ENCODE assay signal across 25 mouse cellular contexts in the genomic region with DNA sequence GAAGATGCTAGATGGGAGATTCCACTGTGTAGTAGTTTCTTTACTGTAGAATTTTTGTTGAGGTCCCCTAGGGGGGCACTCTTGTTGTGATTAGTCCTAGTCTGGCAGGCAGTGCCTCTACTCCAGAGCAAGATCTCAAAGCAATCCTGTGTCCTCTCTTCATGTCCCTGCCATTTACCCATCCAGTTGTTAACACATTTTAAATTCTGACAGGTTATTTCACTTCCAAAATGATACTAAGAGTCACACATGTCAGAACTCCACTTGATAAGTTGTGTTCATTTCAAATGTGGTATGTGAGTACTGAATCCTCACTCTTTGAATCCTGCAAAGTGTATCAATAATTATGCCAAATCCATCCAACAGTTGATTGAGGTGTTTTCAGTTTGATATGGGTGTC.
DNase-seq lines count a peak whose midpoint lies in the region; ATAC-seq and TF ChIP-seq lines count a peak whose summit lies in the region.
"Had no signal": no experiment of that assay in that cellular context is flagged by ENCODE, and none has a peak within 500 bp of the region (broad histone marks: within the 10 kb centered on the region; RNA-seq: fewer than 3 reads in every experiment).

No protein-coding gene starts in this region.

- no peak overlapping the region for H3K4me3 ChIP-seq in forebrain, embryonic 10.5 days
- H3K4me3 ChIP-seq in forebrain, embryonic 11.5 days (ENCODE audit: low read depth, low read length): no peak overlapping the region
- H3K4me3 ChIP-seq in layer of hippocampus, adult 2 months: no peak overlapping the region
- no peak overlapping the region for H3K4me3 ChIP-seq in forebrain, embryonic 15.5 days
- H3K4me3 ChIP-seq: embryonic facial prominence, embryonic 12.5 days; embryonic facial prominence, embryonic 15.5 days; heart, adult 2 months; heart, embryonic 10.5 days; heart, embryonic 13.5 days; hindbrain, embryonic 12.5 days; intestine, embryonic 15.5 days had no signal

- H3K9me3 ChIP-seq in forebrain, embryonic 10.5 days: no peaks in the 10 kb centered on the region
- H3K9me3 ChIP-seq in forebrain, embryonic 11.5 days (ENCODE audit: control insufficient read depth, low read length): no peaks in the 10 kb centered on the region
- no peaks in the 10 kb centered on the region for H3K9me3 ChIP-seq in forebrain, embryonic 15.5 days
- H3K9me3 ChIP-seq: embryonic facial prominence, embryonic 12.5 days; embryonic facial prominence, embryonic 15.5 days; heart, embryonic 10.5 days; heart, embryonic 13.5 days; hindbrain, embryonic 12.5 days; intestine, embryonic 15.5 days had no signal

- DNase-seq in forebrain, embryonic 10.5 days (ENCODE audit: extremely low spot score, low spot score): no peak
- no peak for DNase-seq in forebrain, embryonic 11.5 days (ENCODE audit: low spot score)
- no peak for DNase-seq in layer of hippocampus, adult 2 months (ENCODE audit: low spot score in 2 of 2)
- no peak for DNase-seq in layer of hippocampus, postnatal 36 days
- DNase-seq in kidney, postnatal 25 days: no peak
- no peak for DNase-seq in neural tube, embryonic 10.5 days (ENCODE audit: extremely low spot score, low spot score)
- DNase-seq: adrenal gland, postnatal 10 days; adrenal gland, postnatal 36 days; cerebellum, adult 11 months; cerebellum, adult 2 months; cerebellum, adult 9-11 months; cerebellum, postnatal 25 days; gastrocnemius, postnatal 10 days; gastrocnemius, postnatal 36 days; heart, adult 2 months; heart, postnatal 14 days; heart, postnatal 4 days had no signal

- H3K36me3 ChIP-seq in forebrain, embryonic 10.5 days (replicated peaks): no peaks in the 10 kb centered on the region
- no peaks in the 10 kb centered on the region for H3K36me3 ChIP-seq in forebrain, embryonic 11.5 days (ENCODE audit: control insufficient read depth, insufficient read depth, low read length)
- no peaks in the 10 kb centered on the region for H3K36me3 ChIP-seq in forebrain, embryonic 15.5 days
- H3K36me3 ChIP-seq: embryonic facial prominence, embryonic 12.5 days; embryonic facial prominence, embryonic 15.5 days; heart, embryonic 10.5 days; heart, embryonic 13.5 days; hindbrain, embryonic 12.5 days; intestine, embryonic 15.5 days had no signal

- no peak for TF ChIP-seq CTCF in layer of hippocampus, adult 2 months (conservative IDR thresholded peaks at IDR 0.05)

- H3K27me3 ChIP-seq in forebrain, embryonic 10.5 days (ENCODE audit: poor library complexity, severe bottlenecking): peaks cover 44% of the 10 kb centered on the region
- no peaks in the 10 kb centered on the region for H3K27me3 ChIP-seq in forebrain, embryonic 11.5 days (ENCODE audit: control insufficient read depth, insufficient read depth, low read length)
- no peaks in the 10 kb centered on the region for H3K27me3 ChIP-seq in forebrain, embryonic 15.5 days
- H3K27me3 ChIP-seq: embryonic facial prominence, embryonic 12.5 days; embryonic facial prominence, embryonic 15.5 days; intestine, embryonic 15.5 days had no signal

- peak overlapping the region; percentile 60; the same call in 1 of the 2 replicates for H3K27ac ChIP-seq in forebrain, embryonic 10.5 days
- no peak overlapping the region for H3K27ac ChIP-seq in forebrain, embryonic 11.5 days (ENCODE audit: low read depth, low read length)
- H3K27ac ChIP-seq in layer of hippocampus, adult 2 months: peak overlapping the region; percentile 90
- H3K27ac ChIP-seq in forebrain, embryonic 15.5 days (replicated peaks): peak overlapping the region; percentile 84
- H3K27ac ChIP-seq: embryonic facial prominence, embryonic 12.5 days; embryonic facial prominence, embryonic 15.5 days; heart, adult 2 months; heart, embryonic 10.5 days; heart, embryonic 13.5 days; hindbrain, embryonic 12.5 days; intestine, embryonic 15.5 days had no signal

- ATAC-seq in forebrain, embryonic 11.5 days (replicated peaks; ENCODE audit: low FRiP score): no peak
- no peak for ATAC-seq in forebrain, embryonic 15.5 days (replicated peaks)
- ATAC-seq: hindbrain, embryonic 16.5 days; intestine, embryonic 15.5 days had no signal

- peaks cover 72% of the 10 kb centered on the region for H3K4me1 ChIP-seq in forebrain, embryonic 10.5 days
- peaks cover 8% of the 10 kb centered on the region for H3K4me1 ChIP-seq in forebrain, embryonic 11.5 days (replicated peaks; ENCODE audit: control insufficient read depth, insufficient read depth, low read length)
- peaks cover 38% of the 10 kb centered on the region for H3K4me1 ChIP-seq in forebrain, embryonic 15.5 days
- H3K4me1 ChIP-seq: embryonic facial prominence, embryonic 15.5 days; heart, embryonic 10.5 days; hindbrain, embryonic 12.5 days; intestine, embryonic 15.5 days had no signal

- H3K9ac ChIP-seq in forebrain, embryonic 11.5 days (ENCODE audit: low read length): no peak overlapping the region
- H3K9ac ChIP-seq in forebrain, embryonic 15.5 days (replicated peaks): no peak overlapping the region
- H3K9ac ChIP-seq: embryonic facial prominence, embryonic 12.5 days; embryonic facial prominence, embryonic 15.5 days; heart, embryonic 13.5 days; hindbrain, embryonic 12.5 days; intestine, embryonic 15.5 days had no signal

- no peak overlapping the region for H3K4me2 ChIP-seq in forebrain, embryonic 11.5 days (ENCODE audit: low read depth, low read length, severe bottlenecking)
- no peak overlapping the region for H3K4me2 ChIP-seq in forebrain, embryonic 15.5 days (replicated peaks)
- H3K4me2 ChIP-seq: embryonic facial prominence, embryonic 12.5 days; embryonic facial prominence, embryonic 15.5 days; heart, embryonic 13.5 days; hindbrain, embryonic 12.5 days; intestine, embryonic 15.5 days had no signal
